Mouse (Mus musculus): Measurements from ENCODE around the gene Strc. TPM values are rescaled to one million over a fixed set of nuclear protein-coding genes. Genes with fewer than 3 reads are reported as not detected.
"Not testable (repeated sequence)": the region's sequence is repeated elsewhere in the genome, so short reads cannot be mapped to it uniquely, and the experiment has no call there.

The Strc gene
- not detected in 2 replicates for polyA plus RNA-seq (2014; fragmentation: Nextera tagmentation; extraction: Ambion mirVana)

- H3K9ac ChIP-seq; H3K4me2 ChIP-seq (replicated peaks); H3K36me3 ChIP-seq (replicated peaks; ENCODE audit: control insufficient read depth, insufficient read depth); H3K27me3 ChIP-seq (ENCODE audit: control insufficient read depth, insufficient read depth, low read length); H3K9me3 ChIP-seq (ENCODE audit: control insufficient read depth, low read length); ATAC-seq (ENCODE audit: low FRiP score); H3K27ac ChIP-seq; H3K4me3 ChIP-seq (replicated peaks; ENCODE audit: low read length); DNase-seq (ENCODE audit: low spot score); H3K4me1 ChIP-seq (replicated peaks; ENCODE audit: control insufficient read depth, insufficient read depth, low read length): not testable (repeated sequence)
- 97% methylated on average over 15 of the region's 17 CpGs for WGBS
These were observed at the start of gene Strc for GRCm38 (mm10) chr2:121386961-121387575. TSS of gene Strc (minus strand) at chr2:121387168.

GRCm38 (mm10) chr2:121434854-121435253 lies 47.9 kb upstream of the Strc start:
- H3K36me3 ChIP-seq (replicated peaks; ENCODE audit: control insufficient read depth, insufficient read depth) = peaks cover 99% of the 10 kb centered on the region
- DNase-seq (ENCODE audit: low spot score) (peak; percentile 51), ATAC-seq (ENCODE audit: low FRiP score) (no peak)
- H3K27me3 ChIP-seq (ENCODE audit: control insufficient read depth, insufficient read depth, low read length) = no peaks in the 10 kb centered on the region
- WGBS = 94% methylated on average over 1 of the region's 1 CpGs
- no peak overlapping the region for H3K4me2 ChIP-seq (replicated peaks)
- no peak overlapping the region for H3K9ac ChIP-seq
- H3K27ac ChIP-seq = no peak overlapping the region
- no peak overlapping the region for H3K4me3 ChIP-seq (replicated peaks; ENCODE audit: low read length)
- H3K9me3 ChIP-seq (ENCODE audit: control insufficient read depth, low read length) = no peaks in the 10 kb centered on the region
- H3K4me1 ChIP-seq (replicated peaks; ENCODE audit: control insufficient read depth, insufficient read depth, low read length) = no peaks in the 10 kb centered on the region

GRCm38 (mm10) chr2:121425890-121426289 lies 38.9 kb upstream of the Strc start:
- Histone ChIP-seq H3K4me2 (replicated peaks) (no peak overlapping the region), H3K9me3 (ENCODE audit: control insufficient read depth, low read length) (no peaks in the 10 kb centered on the region), H3K9ac (no peak overlapping the region), H3K36me3 (replicated peaks; ENCODE audit: control insufficient read depth, insufficient read depth) (peaks cover 98% of the 10 kb centered on the region), H3K4me1 (replicated peaks; ENCODE audit: control insufficient read depth, insufficient read depth, low read length) (no peaks in the 10 kb centered on the region), H3K27ac (no peak overlapping the region), H3K4me3 (replicated peaks; ENCODE audit: low read length) (no peak overlapping the region), H3K27me3 (ENCODE audit: control insufficient read depth, insufficient read depth, low read length) (no peaks in the 10 kb centered on the region)
- WGBS = 100% methylated on average over 2 of the region's 2 CpGs
- no peak for ATAC-seq (ENCODE audit: low FRiP score)
- no peak for DNase-seq (ENCODE audit: low spot score)

GRCm38 (mm10) chr2:121423166-121423565 lies 36.2 kb upstream of the Strc start:
- no peak overlapping the region for H3K4me3 ChIP-seq (replicated peaks; ENCODE audit: low read length)
- no peak overlapping the region for H3K9ac ChIP-seq
- no peak overlapping the region for H3K27ac ChIP-seq
- H3K4me2 ChIP-seq (replicated peaks) = no peak overlapping the region
- no peaks in the 10 kb centered on the region for H3K9me3 ChIP-seq (ENCODE audit: control insufficient read depth, low read length)
- H3K36me3 ChIP-seq (replicated peaks; ENCODE audit: control insufficient read depth, insufficient read depth) = peaks cover 82% of the 10 kb centered on the region
- H3K27me3 ChIP-seq (ENCODE audit: control insufficient read depth, insufficient read depth, low read length) = no peaks in the 10 kb centered on the region
- H3K4me1 ChIP-seq (replicated peaks; ENCODE audit: control insufficient read depth, insufficient read depth, low read length) = no peaks in the 10 kb centered on the region
- WGBS = 92% methylated on average over 2 of the region's 2 CpGs
- DNase-seq (ENCODE audit: low spot score) (no peak), ATAC-seq (ENCODE audit: low FRiP score) (no peak)

GRCm38 (mm10) chr2:121418476-121418875 lies 31.5 kb upstream of the Strc start:
- whole genome bisulfite sequencing = 89% methylated on average over 3 of the region's 3 CpGs
- Histone ChIP-seq H3K27me3 (ENCODE audit: control insufficient read depth, insufficient read depth, low read length) (no peaks in the 10 kb centered on the region), H3K27ac (no peak overlapping the region), H3K9ac (no peak overlapping the region), H3K9me3 (ENCODE audit: control insufficient read depth, low read length) (no peaks in the 10 kb centered on the region), H3K4me3 (replicated peaks; ENCODE audit: low read length) (no peak overlapping the region), H3K4me1 (replicated peaks; ENCODE audit: control insufficient read depth, insufficient read depth, low read length) (peaks cover 21% of the 10 kb centered on the region), H3K4me2 (replicated peaks) (no peak overlapping the region), H3K36me3 (replicated peaks; ENCODE audit: control insufficient read depth, insufficient read depth) (peaks cover 51% of the 10 kb centered on the region)
- DNase-seq (ENCODE audit: low spot score) (no peak), ATAC-seq (ENCODE audit: low FRiP score) (no peak)

- Histone ChIP-seq H3K4me3 (replicated peaks; ENCODE audit: low read length) (no peak overlapping the region), H3K4me1 (replicated peaks; ENCODE audit: control insufficient read depth, insufficient read depth, low read length) (peaks cover 26% of the 10 kb centered on the region), H3K27me3 (ENCODE audit: control insufficient read depth, insufficient read depth, low read length) (no peaks in the 10 kb centered on the region), H3K36me3 (replicated peaks; ENCODE audit: control insufficient read depth, insufficient read depth) (peaks cover 31% of the 10 kb centered on the region), H3K4me2 (replicated peaks) (peak overlapping the region; percentile 62; the same call in 1 of the 2 replicates), H3K9ac (no peak overlapping the region), H3K27ac (no peak overlapping the region), H3K9me3 (ENCODE audit: control insufficient read depth, low read length) (no peaks in the 10 kb centered on the region)
- DNase-seq (ENCODE audit: low spot score) (no peak), ATAC-seq (ENCODE audit: low FRiP score) (no peak)
- WGBS = 92% methylated on average over 6 of the region's 6 CpGs
These were observed 29.4 kb upstream of the Strc start for GRCm38 (mm10) chr2:121416356-121416755.

GRCm38 (mm10) chr2:121415591-121415990 lies 28.6 kb upstream of the Strc start:
- Histone ChIP-seq H3K4me1 (replicated peaks; ENCODE audit: control insufficient read depth, insufficient read depth, low read length) (peaks cover 26% of the 10 kb centered on the region), H3K4me2 (replicated peaks) (peak overlapping the region; percentile 62), H3K36me3 (replicated peaks; ENCODE audit: control insufficient read depth, insufficient read depth) (peaks cover 26% of the 10 kb centered on the region), H3K27me3 (ENCODE audit: control insufficient read depth, insufficient read depth, low read length) (no peaks in the 10 kb centered on the region), H3K4me3 (replicated peaks; ENCODE audit: low read length) (peak overlapping the region; percentile 99), H3K9ac (peak overlapping the region; percentile 99), H3K9me3 (ENCODE audit: control insufficient read depth, low read length) (no peaks in the 10 kb centered on the region), H3K27ac (no peak overlapping the region)
- DNase-seq (ENCODE audit: low spot score) = no peak
- no peak for ATAC-seq (ENCODE audit: low FRiP score)
- WGBS = 90% methylated on average over 3 of the region's 3 CpGs

GRCm38 (mm10) chr2:121415103-121415502 lies 28.1 kb upstream of the Strc start:
- H3K4me1 ChIP-seq (replicated peaks; ENCODE audit: control insufficient read depth, insufficient read depth, low read length) = peaks cover 26% of the 10 kb centered on the region
- no peaks in the 10 kb centered on the region for H3K9me3 ChIP-seq (ENCODE audit: control insufficient read depth, low read length)
- no peak overlapping the region for H3K27ac ChIP-seq
- DNase-seq (ENCODE audit: low spot score) (no peak), ATAC-seq (ENCODE audit: low FRiP score) (no peak)
- H3K27me3 ChIP-seq (ENCODE audit: control insufficient read depth, insufficient read depth, low read length) = no peaks in the 10 kb centered on the region
- H3K4me2 ChIP-seq (replicated peaks) = peak overlapping the region; percentile 62
- 63% methylated on average over 3 of the region's 3 CpGs for WGBS
- H3K4me3 ChIP-seq (replicated peaks; ENCODE audit: low read length) = peak overlapping the region; percentile 99
- H3K9ac ChIP-seq = peak overlapping the region; percentile 99
- peaks cover 26% of the 10 kb centered on the region for H3K36me3 ChIP-seq (replicated peaks; ENCODE audit: control insufficient read depth, insufficient read depth)

- ATAC-seq (ENCODE audit: low FRiP score) (peak; percentile 46), DNase-seq (ENCODE audit: low spot score) (peak; percentile 27)
- peaks cover 26% of the 10 kb centered on the region for H3K4me1 ChIP-seq (replicated peaks; ENCODE audit: control insufficient read depth, insufficient read depth, low read length)
- under 1% methylated on average over 32 of the region's 32 CpGs for WGBS
- no peaks in the 10 kb centered on the region for H3K9me3 ChIP-seq (ENCODE audit: control insufficient read depth, low read length)
- peak overlapping the region; percentile 98 for H3K27ac ChIP-seq
- H3K4me3 ChIP-seq (replicated peaks; ENCODE audit: low read length) = peak overlapping the region; percentile 99
- H3K9ac ChIP-seq = peak overlapping the region; percentile 99
- no peaks in the 10 kb centered on the region for H3K27me3 ChIP-seq (ENCODE audit: control insufficient read depth, insufficient read depth, low read length)
- H3K4me2 ChIP-seq (replicated peaks) = peak overlapping the region; percentile 62
- peaks cover 23% of the 10 kb centered on the region for H3K36me3 ChIP-seq (replicated peaks; ENCODE audit: control insufficient read depth, insufficient read depth)
These were observed 27.2 kb upstream of the Strc start for GRCm38 (mm10) chr2:121414139-121414685.

Measured in hindbrain, embryonic 14.5 days (tissue).